Comparison of ENCODE assay signal across 9 mouse cellular contexts in the genomic region with DNA sequence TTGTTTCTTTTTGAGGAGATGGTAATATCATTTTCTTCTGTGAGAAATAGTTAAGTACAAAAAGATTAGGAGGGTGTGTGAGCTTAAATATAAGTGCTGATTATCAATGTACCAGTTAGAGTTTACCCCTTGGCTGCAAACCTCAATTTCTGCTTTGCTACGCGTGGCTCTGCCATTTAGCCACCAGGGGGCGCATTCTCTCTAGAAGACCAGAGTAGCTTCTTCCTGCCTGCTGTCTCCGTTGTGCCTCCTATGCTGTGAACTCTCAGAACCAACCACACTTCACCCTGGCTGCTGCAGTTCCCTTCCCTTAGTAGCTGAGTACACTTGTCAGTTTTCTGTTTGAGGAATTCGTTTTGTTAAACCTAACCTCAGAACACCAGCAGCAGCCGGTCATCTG. TPM values are rescaled to one million over a fixed set of nuclear protein-coding genes. Genes with fewer than 3 reads are reported as not detected.
A peak's percentile ranks its signal among the peaks of the same experiment; 100 is the strongest.
DNase-seq lines count a peak whose midpoint lies in the region; ATAC-seq and TF ChIP-seq lines count a peak whose summit lies in the region.
"Had no signal": no experiment of that assay in that cellular context is flagged by ENCODE, and none has a peak within 500 bp of the region (broad histone marks: within the 10 kb centered on the region; RNA-seq: fewer than 3 reads in every experiment).

No protein-coding gene starts in this region.

- DNase-seq in heart, adult 18-20 months, result peak; percentile 57 to 78
- DNase-seq in G1E (ENCODE audit: low spot score), result peak; percentile 23
- DNase-seq in cerebellum, adult 9-10 months, result peak; percentile 67
- DNase-seq in layer of hippocampus, adult 11-12 months (ENCODE audit: low spot score), result peak; percentile 80
- DNase-seq in lung, postnatal 4 days, result peak; percentile 50 to 73
- DNase-seq in spleen, postnatal 10 days (ENCODE audit: low spot score in 2 of 2), result peak; percentile 55 to 83

- 13% methylated on average over 6 of the region's 6 CpGs for WGBS in heart, embryonic 11.5 days (ENCODE audit: insufficient replicate concordance)

- no peak for ATAC-seq in heart, embryonic 11.5 days (replicated peaks; ENCODE audit: insufficient number of reproducible peaks, low FRiP score, low TSS enrichment)
- ATAC-seq in G1E (ENCODE audit: extremely low read depth, insufficient number of reproducible peaks, low FRiP score, poor library complexity, severe bottlenecking), result peak; percentile 40; the same call in 1 of the 2 replicates
- ATAC-seq in granulocyte monocyte progenitor cell, adult 5-6 weeks (replicated peaks; ENCODE audit: poor library complexity, severe bottlenecking), result peak; percentile 85

- no peak overlapping the region for H3K4me2 ChIP-seq in heart, embryonic 11.5 days
- H3K4me2 ChIP-seq: embryonic facial prominence, embryonic 13.5 days had no signal

- no peaks in the 10 kb centered on the region for H3K9me3 ChIP-seq in heart, embryonic 11.5 days (replicated peaks; ENCODE audit: control insufficient read depth, low read length)
- H3K9me3 ChIP-seq in G1E (replicated peaks), result no peaks in the 10 kb centered on the region
- H3K9me3 ChIP-seq: embryonic facial prominence, embryonic 13.5 days had no signal

- H3K27ac ChIP-seq in heart, embryonic 11.5 days (ENCODE audit: low read depth, low read length), result no peak overlapping the region
- H3K27ac ChIP-seq: embryonic facial prominence, embryonic 13.5 days had no signal

- no peak overlapping the region for H3K9ac ChIP-seq in heart, embryonic 11.5 days (ENCODE audit: low read depth, low read length)
- H3K9ac ChIP-seq: embryonic facial prominence, embryonic 13.5 days had no signal

- H3K4me3 ChIP-seq in heart, embryonic 11.5 days (ENCODE audit: low read depth, low read length), result no peak overlapping the region
- H3K4me3 ChIP-seq in G1E (ENCODE audit: low read depth, low read length), result no peak overlapping the region
- H3K4me3 ChIP-seq: embryonic facial prominence, embryonic 13.5 days had no signal

- H3K27me3 ChIP-seq in heart, embryonic 11.5 days (ENCODE audit: control insufficient read depth, insufficient read depth, low read length), result no peaks in the 10 kb centered on the region
- H3K27me3 ChIP-seq in G1E (ENCODE audit: insufficient read depth, low read length), result peaks cover 9% of the 10 kb centered on the region
- H3K27me3 ChIP-seq: embryonic facial prominence, embryonic 13.5 days had no signal

- no peaks in the 10 kb centered on the region for H3K4me1 ChIP-seq in heart, embryonic 11.5 days (ENCODE audit: control insufficient read depth, insufficient read depth, low read length)
- peaks cover 14% of the 10 kb centered on the region for H3K4me1 ChIP-seq in G1E (ENCODE audit: insufficient read depth, low read depth, low read length)

- no peaks in the 10 kb centered on the region for H3K36me3 ChIP-seq in heart, embryonic 11.5 days (ENCODE audit: control insufficient read depth, insufficient read depth, low read length)
- H3K36me3 ChIP-seq in G1E (replicated peaks), result no peaks in the 10 kb centered on the region

- peak; percentile 91 for TF ChIP-seq CTCF in G1E (IDR thresholded peaks at IDR 0.05; ENCODE audit: low read depth, low read length)

RNA-seq across cellular contexts. Expression of a gene that starts 5.9 kb away (rescaled TPM):
- total RNA-seq in heart, adult 18-20 months (2021), result 10 to 100 TPM; 10.4 to 10.7 TPM
- polyA plus RNA-seq in heart, embryonic 11.5 days (2014; fragmentation: Nextera tagmentation; extraction: Ambion mirVana), result 31.2 and 32.6 TPM in 2 replicates
- total RNA-seq in G1E (2014; fragmentation: Nextera tagmentation) (19.9 and 26.7 TPM in 2 replicates), G1E (2017) (13.5 and 20.2 TPM in 2 replicates)
- polyA plus RNA-seq in G1E (2012), result 0.55 and 0.74 TPM in 2 replicates
- total RNA-seq in granulocyte monocyte progenitor cell, adult 5-6 weeks (2014; fragmentation: Nextera tagmentation), result 12.2 and 12.4 TPM in 2 replicates
- 12.7 and 20.9 TPM in 2 replicates for total RNA-seq in granulocyte monocyte progenitor cell, adult 5-6 weeks (2017)

RNA-seq across cellular contexts. Expression of a gene that starts 13.9 kb away (rescaled TPM):
- 10 to 100 TPM; 40.3 to 46.9 TPM for total RNA-seq in heart, adult 18-20 months (2021)
- 150 and 155 TPM in 2 replicates for polyA plus RNA-seq in heart, embryonic 11.5 days (2014; fragmentation: Nextera tagmentation; extraction: Ambion mirVana)
- 112 and 134 TPM in 2 replicates for total RNA-seq in G1E (2014; fragmentation: Nextera tagmentation)
- total RNA-seq in G1E (2017), result 60.2 and 60.5 TPM in 2 replicates
- 30.1 and 31.0 TPM in 2 replicates for polyA plus RNA-seq in G1E (2012)
- 115 and 151 TPM in 2 replicates for total RNA-seq in granulocyte monocyte progenitor cell, adult 5-6 weeks (2014; fragmentation: Nextera tagmentation)
- 36.3 and 66.3 TPM in 2 replicates for total RNA-seq in granulocyte monocyte progenitor cell, adult 5-6 weeks (2017)

RNA-seq across cellular contexts. Expression of a gene that starts 14.0 kb away (rescaled TPM):
- total RNA-seq in heart, adult 18-20 months (2021), result 1 to 10 TPM; 1.9 to 2.4 TPM
- polyA plus RNA-seq in heart, embryonic 11.5 days (2014; fragmentation: Nextera tagmentation; extraction: Ambion mirVana), result 5.3 and 5.4 TPM in 2 replicates
- total RNA-seq in G1E (2014; fragmentation: Nextera tagmentation), result 17.0 and 27.7 TPM in 2 replicates
- total RNA-seq in G1E (2017), result 13.7 and 22.4 TPM in 2 replicates
- polyA plus RNA-seq in G1E (2012), result 2.9 and 4.0 TPM in 2 replicates
- total RNA-seq in granulocyte monocyte progenitor cell, adult 5-6 weeks (2014; fragmentation: Nextera tagmentation), result 10.4 and 12.1 TPM in 2 replicates
- total RNA-seq in granulocyte monocyte progenitor cell, adult 5-6 weeks (2017), result 7.2 and 34.4 TPM in 2 replicates

RNA-seq across cellular contexts. Expression of a gene that starts 14.6 kb away (rescaled TPM):
- total RNA-seq in heart, adult 18-20 months (2021), result under 1 TPM; 0.13 to 0.15 TPM
- not detected in 2 replicates for polyA plus RNA-seq in heart, embryonic 11.5 days (2014; fragmentation: Nextera tagmentation; extraction: Ambion mirVana)
- total RNA-seq in G1E (2014; fragmentation: Nextera tagmentation) (not detected in 2 replicates), G1E (2017) (0.58 and 0.76 TPM in 2 replicates)
- 0.29 and 0.41 TPM in 2 replicates for polyA plus RNA-seq in G1E (2012)
- 0.21 TPM in 1 of 2 replicates, not detected in the other for total RNA-seq in granulocyte monocyte progenitor cell, adult 5-6 weeks (2014; fragmentation: Nextera tagmentation)
- total RNA-seq in granulocyte monocyte progenitor cell, adult 5-6 weeks (2017), result 1.0 and 1.1 TPM in 2 replicates

RNA-seq across cellular contexts. Expression of a gene that starts 45.7 kb away (rescaled TPM):
- total RNA-seq in heart, adult 18-20 months (2021), result not detected
- polyA plus RNA-seq in heart, embryonic 11.5 days (2014; fragmentation: Nextera tagmentation; extraction: Ambion mirVana), result 0.24 and 0.58 TPM in 2 replicates
- total RNA-seq in G1E (2014; fragmentation: Nextera tagmentation) (not detected in 2 replicates), G1E (2017) (0.06 and 0.11 TPM in 2 replicates)
- polyA plus RNA-seq in G1E (2012), result not detected in 2 replicates
- not detected in 2 replicates for total RNA-seq in granulocyte monocyte progenitor cell, adult 5-6 weeks (2014; fragmentation: Nextera tagmentation)
- total RNA-seq in granulocyte monocyte progenitor cell, adult 5-6 weeks (2017), result not detected in 2 replicates

Comparison
In these comparisons a context has a peak if more than half of its experiments do, and no peak if none do; other contexts are left out.
1. DNase-seq: peak in every context shown above with its lines; median percentile 80 in layer of hippocampus, adult 11-12 months; 69 in spleen, postnatal 10 days; 68 in heart, adult 18-20 months; 67 in cerebellum, adult 9-10 months; 62 in lung, postnatal 4 days; 23 in G1E.